Mouse (Mus musculus): ENCODE data around the gene Abhd12. TPM values are rescaled to one million over a fixed set of nuclear protein-coding genes. Genes with fewer than 3 reads are reported as not detected.

Abhd12 gene
- polyA plus RNA-seq, 2 experiments = 10.9 to 14.8 TPM

- Histone ChIP-seq H3K27ac (no peak overlapping the region), H3K4me2 (ENCODE audit: low read depth) (no peak overlapping the region), H3K27me3 (ENCODE audit: control insufficient read depth, insufficient read depth, low read length) (no peaks in the 10 kb centered on the region), H3K36me3 (replicated peaks; ENCODE audit: control insufficient read depth, insufficient read depth, low read depth) (no peaks in the 10 kb centered on the region), H3K9me3 (ENCODE audit: control insufficient read depth, low read length) (no peaks in the 10 kb centered on the region), H3K9ac (replicated peaks) (no peak overlapping the region), H3K4me1 (replicated peaks; ENCODE audit: control insufficient read depth in 2 of 2, insufficient read depth in 2 of 2, low read length in 1 of 2) (peaks cover 0 to 7% of the 10 kb centered on the region in 2 experiments; a peak in 2 of 4 replicates), H3K4me3 (ENCODE audit: insufficient read depth in 1 of 2, low read depth in 2 of 2, low read length in 2 of 2) (no peak overlapping the region)
- WGBS (ENCODE audit: insufficient replicate concordance) = 24% methylated on average over 1 of the region's 1 CpGs
- DNase-seq (ENCODE audit: low read depth in 3 of 3, low spot score in 3 of 3) (no peak), ATAC-seq (ENCODE audit: insufficient read depth) (0 out of 2 replicates have a peak, but pooled peaks have one; percentile 35)
- no peak for TF ChIP-seq CTCF (IDR thresholded peaks at IDR 0.05; ENCODE audit: low read depth)
- no peak for TF ChIP-seq EP300 (IDR thresholded peaks at IDR 0.05; ENCODE audit: low read depth)
Observed at GRCm38 (mm10) chr2:150869446-150869845, 35.1 kb downstream of the Abhd12 start.

- TF ChIP-seq EP300 (IDR thresholded peaks at IDR 0.05; ENCODE audit: low read depth) (no peak), CTCF (IDR thresholded peaks at IDR 0.05; ENCODE audit: low read depth) (no peak)
- Histone ChIP-seq H3K9ac (replicated peaks) (no peak overlapping the region), H3K27me3 (ENCODE audit: control insufficient read depth, insufficient read depth, low read length) (no peaks in the 10 kb centered on the region), H3K27ac (no peak overlapping the region), H3K9me3 (ENCODE audit: control insufficient read depth, low read length) (no peaks in the 10 kb centered on the region), H3K4me3 (ENCODE audit: insufficient read depth in 1 of 2, low read depth in 2 of 2, low read length in 2 of 2) (no peak overlapping the region), H3K36me3 (replicated peaks; ENCODE audit: control insufficient read depth, insufficient read depth, low read depth) (no peaks in the 10 kb centered on the region), H3K4me1 (replicated peaks; ENCODE audit: control insufficient read depth in 2 of 2, insufficient read depth in 2 of 2, low read length in 1 of 2) (peaks cover 0 to 7% of the 10 kb centered on the region in 2 experiments; a peak in 2 of 4 replicates), H3K4me2 (ENCODE audit: low read depth) (no peak overlapping the region)
- ATAC-seq (ENCODE audit: insufficient read depth) (no peak), DNase-seq (ENCODE audit: low read depth in 3 of 3, low spot score in 3 of 3) (no peak)
- 55% methylated on average over 2 of the region's 2 CpGs for WGBS (ENCODE audit: insufficient replicate concordance)
Observed at GRCm38 (mm10) chr2:150867021-150867420, 37.5 kb downstream of the Abhd12 start.

GRCm38 (mm10) chr2:150861128-150861527 lies 43.4 kb downstream of the Abhd12 start:
- ATAC-seq (ENCODE audit: insufficient read depth) = no peak

GRCm38 (mm10) chr2:150859709-150860470 lies 44.7 kb downstream of the Abhd12 start:
- WGBS (ENCODE audit: insufficient replicate concordance) = 67% methylated on average over 11 of the region's 11 CpGs

More at GRCm38 (mm10) chr2:150861128-150861527, 43.4 kb downstream of the Abhd12 start:
- H3K9ac ChIP-seq (replicated peaks) = no peak overlapping the region
- H3K4me1 ChIP-seq (replicated peaks; ENCODE audit: control insufficient read depth in 2 of 2, insufficient read depth in 2 of 2, low read length in 1 of 2) = no peaks in the 10 kb centered on the region
- no peak for DNase-seq (ENCODE audit: low read depth in 3 of 3, low spot score in 3 of 3)
- H3K4me3 ChIP-seq (ENCODE audit: insufficient read depth in 1 of 2, low read depth in 2 of 2, low read length in 2 of 2) = no peak overlapping the region
- no peaks in the 10 kb centered on the region for H3K36me3 ChIP-seq (replicated peaks; ENCODE audit: control insufficient read depth, insufficient read depth, low read depth)
- TF ChIP-seq EP300 (IDR thresholded peaks at IDR 0.05; ENCODE audit: low read depth) = no peak
- no peak; the same call in 1 of the 2 replicates for TF ChIP-seq CTCF (IDR thresholded peaks at IDR 0.05; ENCODE audit: low read depth)
- H3K9me3 ChIP-seq (ENCODE audit: control insufficient read depth, low read length) = no peaks in the 10 kb centered on the region
- no peak overlapping the region for H3K27ac ChIP-seq
- no peak overlapping the region for H3K4me2 ChIP-seq (ENCODE audit: low read depth)
- H3K27me3 ChIP-seq (ENCODE audit: control insufficient read depth, insufficient read depth, low read length) = no peaks in the 10 kb centered on the region
- WGBS (ENCODE audit: insufficient replicate concordance) = 65% methylated on average over 2 of the region's 2 CpGs

GRCm38 (mm10) chr2:150858724-150859487 lies 45.6 kb downstream of the Abhd12 start:
- Histone ChIP-seq H3K27me3 (ENCODE audit: control insufficient read depth, insufficient read depth, low read length) (no peaks in the 10 kb centered on the region), H3K36me3 (replicated peaks; ENCODE audit: control insufficient read depth, insufficient read depth, low read depth) (no peaks in the 10 kb centered on the region), H3K27ac (no peak overlapping the region), H3K9me3 (ENCODE audit: control insufficient read depth, low read length) (no peaks in the 10 kb centered on the region), H3K9ac (replicated peaks) (no peak overlapping the region), H3K4me1 (replicated peaks; ENCODE audit: control insufficient read depth in 2 of 2, insufficient read depth in 2 of 2, low read length in 1 of 2) (no peaks in the 10 kb centered on the region), H3K4me2 (ENCODE audit: low read depth) (no peak overlapping the region), H3K4me3 (ENCODE audit: insufficient read depth in 1 of 2, low read depth in 2 of 2, low read length in 2 of 2) (no peak overlapping the region)
- 64% methylated on average over 9 of the region's 9 CpGs for WGBS (ENCODE audit: insufficient replicate concordance)
- TF ChIP-seq CTCF (IDR thresholded peaks at IDR 0.05; ENCODE audit: low read depth) = no peak
- no peak for ATAC-seq (ENCODE audit: insufficient read depth)
- no peak for DNase-seq (ENCODE audit: low read depth in 3 of 3, low spot score in 3 of 3)

More at GRCm38 (mm10) chr2:150859709-150860470, 44.7 kb downstream of the Abhd12 start:
- Histone ChIP-seq H3K4me3 (ENCODE audit: insufficient read depth in 1 of 2, low read depth in 2 of 2, low read length in 2 of 2) (no peak overlapping the region), H3K4me2 (ENCODE audit: low read depth) (no peak overlapping the region), H3K36me3 (replicated peaks; ENCODE audit: control insufficient read depth, insufficient read depth, low read depth) (no peaks in the 10 kb centered on the region), H3K27me3 (ENCODE audit: control insufficient read depth, insufficient read depth, low read length) (no peaks in the 10 kb centered on the region), H3K9me3 (ENCODE audit: control insufficient read depth, low read length) (no peaks in the 10 kb centered on the region), H3K27ac (no peak overlapping the region), H3K4me1 (replicated peaks; ENCODE audit: control insufficient read depth in 2 of 2, insufficient read depth in 2 of 2, low read length in 1 of 2) (no peaks in the 10 kb centered on the region), H3K9ac (replicated peaks) (no peak overlapping the region)
- DNase-seq (ENCODE audit: low read depth in 3 of 3, low spot score in 3 of 3) (no peak), ATAC-seq (ENCODE audit: insufficient read depth) (no peak)
- TF ChIP-seq CTCF (IDR thresholded peaks at IDR 0.05; ENCODE audit: low read depth) (no peak), EP300 (IDR thresholded peaks at IDR 0.05; ENCODE audit: low read depth) (no peak)
